Mouse (Mus musculus): ENCODE data around the gene Ube2c. TPM values are rescaled to one million over a fixed set of nuclear protein-coding genes. Genes with fewer than 3 reads are reported as not detected.

The Ube2c gene
- polyA plus RNA-seq, 1 experiment from 2014 or later = 687 TPM

DNA sequence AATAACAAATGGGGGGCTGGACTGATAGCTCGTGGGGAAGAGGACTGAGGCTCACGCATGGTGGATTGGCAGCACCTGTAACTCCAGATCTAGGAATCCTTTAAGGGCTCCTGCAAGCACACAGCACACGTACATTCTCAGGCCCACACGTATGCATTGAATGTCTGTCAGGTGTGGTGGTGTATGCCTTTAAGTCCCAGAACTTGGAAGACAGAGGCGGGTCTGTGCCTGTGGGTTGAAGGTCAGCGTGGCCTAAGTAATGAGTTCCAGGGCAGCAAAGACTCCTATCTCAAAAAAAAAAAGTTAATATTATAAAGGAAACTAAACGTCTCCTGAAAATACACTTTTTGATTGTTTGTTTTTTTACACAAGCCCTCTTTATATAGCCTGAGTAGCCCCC lies 36.9 kb downstream of the Ube2c start:
- H3K4me2 ChIP-seq = peak overlapping the region; percentile 92

DNA sequence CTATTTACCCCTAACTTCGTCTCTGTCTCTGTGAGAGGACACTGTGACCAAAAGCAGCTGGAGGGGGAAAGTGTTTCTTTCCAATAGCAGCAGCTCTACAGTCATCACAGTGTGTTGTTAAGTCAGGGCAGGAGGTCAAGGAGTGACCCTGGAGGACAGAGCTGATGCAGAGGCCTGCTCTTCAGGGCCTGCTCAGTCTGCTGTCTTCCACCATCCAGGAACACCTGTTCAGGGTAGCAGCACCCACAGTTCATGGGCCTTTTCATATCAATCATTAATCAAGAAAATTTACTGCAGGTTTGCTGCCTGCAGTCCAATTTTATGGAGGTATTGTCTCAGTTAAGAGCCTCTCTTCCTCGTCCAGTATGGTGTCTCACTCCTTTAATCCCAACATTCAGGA lies 43.9 kb downstream of the Ube2c start:
- peaks cover 38% of the 10 kb centered on the region for H3K36me3 ChIP-seq
- no peak overlapping the region for H3K4me2 ChIP-seq
- 0 out of 2 replicates have a peak overlapping the region, but pooled peaks have one; percentile 18 for H3K9ac ChIP-seq
- WGBS (ENCODE audit: insufficient replicate concordance) = 68% methylated on average over 2 of the region's 2 CpGs
- no peaks in the 10 kb centered on the region for H3K27me3 ChIP-seq (replicated peaks)
- ATAC-seq = no peak
- H3K27ac ChIP-seq = no peak overlapping the region
- no peak overlapping the region for H3K4me3 ChIP-seq
- peaks cover 35% of the 10 kb centered on the region for H3K4me1 ChIP-seq
- H3K9me3 ChIP-seq (replicated peaks) = no peaks in the 10 kb centered on the region

More for the DNA sequence above, 36.9 kb downstream of the Ube2c start:
- H3K36me3 ChIP-seq = peaks cover 36% of the 10 kb centered on the region
- peaks cover 42% of the 10 kb centered on the region for H3K4me1 ChIP-seq
- no peak overlapping the region; the same call in 1 of the 2 replicates for H3K4me3 ChIP-seq
- no peaks in the 10 kb centered on the region for H3K9me3 ChIP-seq (replicated peaks)
- WGBS (ENCODE audit: insufficient replicate concordance) = 66% methylated on average over 7 of the region's 7 CpGs
- no peaks in the 10 kb centered on the region for H3K27me3 ChIP-seq (replicated peaks)
- no peak for ATAC-seq
- H3K9ac ChIP-seq = peak overlapping the region; percentile 85; the same call in 1 of the 2 replicates
- H3K27ac ChIP-seq = 0 out of 2 replicates have a peak overlapping the region, but pooled peaks have one; percentile 39

DNA sequence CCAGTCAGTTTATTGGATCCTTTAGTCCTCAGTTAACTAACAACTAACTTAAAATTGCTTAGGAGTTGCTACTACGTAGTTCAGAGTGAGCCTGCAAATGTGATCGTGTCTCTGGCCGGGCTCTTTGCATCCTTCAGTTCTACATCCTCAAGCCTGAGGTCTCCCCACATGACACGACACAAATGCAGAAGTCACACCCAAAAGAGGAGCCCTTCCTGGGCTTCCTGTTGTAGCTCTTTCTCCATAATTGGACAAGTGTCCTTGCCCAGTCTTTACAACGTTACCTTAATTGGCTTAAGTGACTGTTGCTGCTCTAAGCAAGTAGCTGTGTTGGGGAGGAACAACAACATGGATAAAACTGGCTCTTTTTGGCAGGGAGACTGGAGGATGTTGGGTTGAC lies 45.6 kb downstream of the Ube2c start:
- Histone ChIP-seq H3K27me3 (replicated peaks) (no peaks in the 10 kb centered on the region), H3K9me3 (replicated peaks) (no peaks in the 10 kb centered on the region), H3K4me2 (peak overlapping the region; percentile 32), H3K27ac (peak overlapping the region; percentile 62), H3K9ac (no peak overlapping the region), H3K36me3 (peaks cover 28% of the 10 kb centered on the region), H3K4me3 (no peak overlapping the region), H3K4me1 (peaks cover 35% of the 10 kb centered on the region)
- WGBS (ENCODE audit: insufficient replicate concordance) = 59% methylated on average over 5 of the region's 5 CpGs
- peak; percentile 45; the same call in 1 of the 2 replicates for ATAC-seq

DNA sequence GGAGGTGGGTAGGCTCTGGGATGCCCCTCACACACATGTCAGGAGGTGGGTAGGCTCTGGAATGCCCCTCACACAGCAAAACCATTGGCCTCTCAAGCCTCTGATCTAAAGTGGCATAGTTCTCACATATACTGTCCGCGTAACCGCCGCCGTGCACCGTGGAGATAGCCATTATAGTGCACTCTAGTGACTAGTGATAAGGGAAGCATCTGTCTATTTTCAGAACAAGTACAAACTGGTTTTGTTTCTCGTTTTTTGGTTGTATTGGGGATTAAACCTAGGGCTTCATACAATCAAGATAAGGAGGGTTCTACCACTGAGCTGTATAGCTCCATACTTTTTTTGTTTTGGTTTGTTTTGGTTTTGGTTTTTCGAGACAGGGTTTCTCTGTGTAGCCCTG lies 46.1 kb downstream of the Ube2c start:
- peaks cover 30% of the 10 kb centered on the region for H3K36me3 ChIP-seq
- 0 out of 2 replicates have a peak overlapping the region, but pooled peaks have one; percentile 17 for H3K9ac ChIP-seq
- H3K9me3 ChIP-seq (replicated peaks) = no peaks in the 10 kb centered on the region
- H3K27me3 ChIP-seq (replicated peaks) = no peaks in the 10 kb centered on the region
- WGBS (ENCODE audit: insufficient replicate concordance) = 52% methylated on average over 8 of the region's 8 CpGs
- H3K27ac ChIP-seq = peak overlapping the region; percentile 62
- H3K4me2 ChIP-seq = peak overlapping the region; percentile 32
- ATAC-seq = peak; percentile 80
- H3K4me1 ChIP-seq = peaks cover 35% of the 10 kb centered on the region
- no peak overlapping the region for H3K4me3 ChIP-seq

DNA sequence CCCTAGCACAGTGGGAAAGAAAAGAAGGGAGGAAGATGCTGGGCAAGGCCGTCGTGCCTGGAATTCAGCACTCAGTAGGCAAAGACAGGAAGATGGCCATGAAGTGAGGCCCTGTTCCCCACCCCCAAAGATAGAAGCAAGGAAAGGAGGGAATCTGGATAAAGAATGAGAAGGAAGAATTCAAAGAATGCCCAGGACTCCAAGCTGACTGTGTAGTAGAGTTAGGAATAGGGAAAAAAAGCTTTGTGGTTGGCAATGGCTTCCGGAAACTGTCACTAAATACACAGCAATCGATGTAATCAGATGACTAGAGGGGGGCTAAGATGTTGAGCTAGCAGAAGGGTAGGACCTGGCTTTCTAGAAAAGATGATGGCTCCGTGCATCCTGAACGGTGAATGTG lies 47.5 kb downstream of the Ube2c start:
- Histone ChIP-seq H3K4me1 (peaks cover 39% of the 10 kb centered on the region), H3K4me2 (no peak overlapping the region), H3K4me3 (no peak overlapping the region), H3K36me3 (peaks cover 36% of the 10 kb centered on the region), H3K9me3 (replicated peaks) (no peaks in the 10 kb centered on the region), H3K27ac (0 out of 2 replicates have a peak overlapping the region, but pooled peaks have one; percentile 9), H3K27me3 (replicated peaks) (no peaks in the 10 kb centered on the region), H3K9ac (no peak overlapping the region)
- WGBS (ENCODE audit: insufficient replicate concordance) = 74% methylated on average over 6 of the region's 6 CpGs
- no peak for ATAC-seq

DNA sequence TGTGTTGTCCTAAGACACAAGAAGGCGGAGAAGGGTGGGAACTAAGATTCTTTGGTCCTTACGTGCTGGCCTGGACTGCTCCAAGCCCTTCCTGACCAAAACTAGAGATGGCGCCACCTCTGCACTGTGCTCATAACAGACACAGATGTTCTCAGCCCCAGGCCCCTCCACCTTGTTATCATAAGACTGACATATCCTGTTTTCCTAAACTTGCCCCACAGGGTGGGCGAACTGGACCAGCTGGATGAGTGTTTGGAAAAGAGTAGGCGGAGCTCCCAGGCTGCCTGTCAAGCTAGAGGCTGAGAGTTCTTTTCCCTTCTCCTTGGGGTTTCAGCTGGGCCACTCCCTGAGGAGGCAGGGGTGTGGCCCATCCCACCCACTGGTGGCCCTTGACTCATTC lies 48.0 kb downstream of the Ube2c start:
- H3K9me3 ChIP-seq (replicated peaks) = no peaks in the 10 kb centered on the region
- H3K36me3 ChIP-seq = peaks cover 31% of the 10 kb centered on the region
- no peak overlapping the region for H3K4me2 ChIP-seq
- peaks cover 44% of the 10 kb centered on the region for H3K4me1 ChIP-seq
- no peak overlapping the region for H3K4me3 ChIP-seq
- 0 out of 2 replicates have a peak overlapping the region, but pooled peaks have one; percentile 9 for H3K27ac ChIP-seq
- H3K9ac ChIP-seq = no peak overlapping the region
- no peaks in the 10 kb centered on the region for H3K27me3 ChIP-seq (replicated peaks)
- WGBS (ENCODE audit: insufficient replicate concordance) = 62% methylated on average over 5 of the region's 5 CpGs
- ATAC-seq = no peak

DNA sequence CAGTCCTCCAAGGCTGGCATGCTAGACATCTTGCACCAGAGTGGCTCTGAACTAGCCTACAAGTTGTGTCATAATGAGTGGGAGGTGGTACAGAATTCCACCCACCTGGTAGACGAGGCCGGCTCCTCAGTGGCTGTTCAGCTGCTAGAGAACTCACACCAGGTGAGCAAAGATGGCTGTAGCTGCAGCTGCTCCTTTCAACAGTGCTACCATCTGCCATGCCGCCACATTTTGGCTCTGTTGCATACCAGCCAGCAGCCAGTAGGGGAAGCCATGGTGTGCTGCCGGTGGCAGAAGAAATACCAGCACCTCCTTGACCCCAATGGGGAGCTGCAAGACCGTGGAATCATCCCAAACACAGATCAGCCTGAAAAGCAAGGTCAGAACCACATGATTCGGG lies 51.4 kb downstream of the Ube2c start:
- ATAC-seq = no peak
- Histone ChIP-seq H3K9ac (no peak overlapping the region), H3K4me1 (peaks cover 40% of the 10 kb centered on the region), H3K9me3 (replicated peaks) (no peaks in the 10 kb centered on the region), H3K27ac (no peak overlapping the region), H3K4me2 (no peak overlapping the region), H3K27me3 (replicated peaks) (no peaks in the 10 kb centered on the region), H3K4me3 (no peak overlapping the region), H3K36me3 (peaks cover 35% of the 10 kb centered on the region)
- WGBS (ENCODE audit: insufficient replicate concordance) = 85% methylated on average over 6 of the region's 6 CpGs

DNA sequence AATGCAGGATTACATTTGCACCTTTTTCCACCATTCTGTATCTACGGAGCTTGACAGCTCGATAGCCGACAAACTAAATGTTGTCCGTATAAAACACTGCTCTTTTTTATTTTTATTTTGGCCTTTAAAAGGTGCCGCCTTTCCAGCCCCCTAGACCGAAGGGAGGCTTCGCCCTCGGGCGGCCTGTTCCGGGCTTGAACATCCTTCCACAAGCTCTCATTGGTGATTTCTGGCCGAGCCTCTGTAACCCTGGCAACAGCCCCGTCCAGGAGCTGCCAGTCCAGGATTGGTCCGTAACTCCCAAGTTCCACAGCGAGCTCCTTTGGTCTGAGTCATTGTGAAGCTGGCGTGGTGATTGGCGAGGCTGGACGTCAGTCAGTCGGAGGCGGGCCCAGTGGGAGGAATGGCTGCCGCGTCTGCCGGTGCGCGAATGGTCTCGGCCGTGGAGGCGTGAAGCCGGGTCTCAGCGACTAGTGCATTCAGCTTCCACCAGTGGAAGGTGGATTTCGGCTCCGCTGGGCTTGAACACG lies 53.0 kb downstream of the Ube2c start, which contains the start of gene Zswim1:
Gene Zswim1 (plus strand): TSS at position 51 of the 530 bp plus-strand sequence.
- 3% methylated on average over 32 of the region's 32 CpGs for WGBS (ENCODE audit: insufficient replicate concordance)
- Histone ChIP-seq H3K27ac (peak within 1 kb of the TSS; percentile 79), H3K4me2 (peak within 1 kb of the TSS; percentile 84), H3K36me3 (peaks cover 51% of the 10 kb centered on the region), H3K9me3 (replicated peaks) (no peaks in the 10 kb centered on the region), H3K4me3 (peak within 1 kb of the TSS; percentile 76), H3K9ac (peak within 1 kb of the TSS; percentile 83), H3K4me1 (peaks cover 38% of the 10 kb centered on the region), H3K27me3 (replicated peaks) (no peaks in the 10 kb centered on the region)
- peak; percentile 99 for ATAC-seq

DNA sequence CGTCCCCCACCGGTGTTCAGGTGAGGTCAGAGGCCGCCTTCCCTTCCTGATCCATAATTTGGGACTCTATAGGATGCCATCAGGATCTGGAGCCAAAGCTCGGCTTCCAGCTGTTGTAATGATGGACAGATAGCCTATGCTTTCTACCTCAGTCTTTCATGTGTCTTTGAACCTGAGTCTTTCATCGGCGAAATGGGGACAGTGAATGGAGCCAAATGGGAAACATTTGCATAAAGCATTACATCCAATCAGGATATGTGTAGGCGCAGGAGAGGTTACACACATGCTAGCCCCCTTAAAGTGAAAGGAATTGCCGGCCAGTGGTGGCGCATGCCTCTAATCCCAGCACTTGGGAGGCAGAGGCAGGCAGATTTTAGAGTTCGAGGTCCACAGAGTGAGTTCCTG lies 53.5 kb downstream of the Ube2c start:
- Histone ChIP-seq H3K9me3 (replicated peaks) (no peaks in the 10 kb centered on the region), H3K4me1 (peaks cover 36% of the 10 kb centered on the region), H3K4me3 (peak overlapping the region; percentile 76), H3K4me2 (peak overlapping the region; percentile 84), H3K27ac (peak overlapping the region; percentile 79), H3K36me3 (peaks cover 56% of the 10 kb centered on the region), H3K9ac (peak overlapping the region; percentile 83), H3K27me3 (replicated peaks) (no peaks in the 10 kb centered on the region)
- ATAC-seq = peak; percentile 56
- WGBS (ENCODE audit: insufficient replicate concordance) = under 1% methylated on average over 10 of the region's 10 CpGs

DNA sequence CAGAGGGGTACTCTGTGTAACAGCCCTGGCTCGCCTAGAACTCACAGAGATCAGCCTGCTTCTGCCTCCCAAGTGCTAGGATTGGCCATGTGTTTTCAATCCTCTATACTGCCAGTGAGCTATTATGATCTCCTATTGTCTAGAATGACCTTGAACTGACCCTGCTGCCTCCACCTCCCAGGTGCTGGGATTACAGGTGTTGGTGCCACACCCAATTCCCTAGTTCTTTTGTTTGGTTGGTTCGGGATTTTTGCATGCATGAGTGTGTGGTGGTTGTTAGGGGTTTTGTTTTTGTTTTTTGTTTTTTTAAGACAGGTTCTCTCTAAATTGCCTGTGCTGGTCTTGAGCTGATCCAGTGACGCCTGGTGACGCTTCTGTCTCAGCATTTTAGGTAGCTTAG lies 54.3 kb downstream of the Ube2c start:
- 82% methylated on average over 4 of the region's 4 CpGs for WGBS (ENCODE audit: insufficient replicate concordance)
- Histone ChIP-seq H3K27ac (no peak overlapping the region), H3K9ac (peak overlapping the region; percentile 83; the same call in 1 of the 2 replicates), H3K36me3 (peaks cover 57% of the 10 kb centered on the region), H3K4me2 (peak overlapping the region; percentile 84), H3K4me1 (peaks cover 35% of the 10 kb centered on the region), H3K4me3 (peak overlapping the region; percentile 76), H3K27me3 (replicated peaks) (no peaks in the 10 kb centered on the region), H3K9me3 (replicated peaks) (no peaks in the 10 kb centered on the region)
- ATAC-seq = no peak

DNA sequence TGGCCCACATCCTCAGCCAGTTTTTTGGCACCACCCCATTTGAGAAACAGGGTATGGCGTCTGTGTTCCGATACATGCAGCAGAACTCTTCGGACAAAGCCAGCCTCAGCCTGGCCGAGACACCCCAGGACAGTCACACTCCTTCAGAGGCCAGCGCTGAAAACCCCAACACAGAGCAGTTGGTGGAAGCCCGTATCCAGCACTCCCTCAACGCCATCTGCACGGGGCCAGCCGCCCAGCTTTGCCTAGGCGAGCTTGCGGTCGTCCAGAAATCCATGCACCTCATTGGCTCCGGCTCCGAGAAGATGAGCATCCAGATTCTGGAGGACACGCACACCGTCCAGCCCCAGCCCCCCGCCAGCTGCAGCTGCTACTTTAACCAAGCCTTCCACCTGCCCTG lies 55.8 kb downstream of the Ube2c start:
- Histone ChIP-seq H3K27ac (no peak overlapping the region), H3K9me3 (replicated peaks) (no peaks in the 10 kb centered on the region), H3K9ac (no peak overlapping the region), H3K4me3 (no peak overlapping the region), H3K36me3 (peaks cover 49% of the 10 kb centered on the region), H3K4me2 (no peak overlapping the region), H3K4me1 (peaks cover 35% of the 10 kb centered on the region), H3K27me3 (replicated peaks) (no peaks in the 10 kb centered on the region)
- no peak for ATAC-seq
- WGBS (ENCODE audit: insufficient replicate concordance) = 94% methylated on average over 17 of the region's 17 CpGs

DNA sequence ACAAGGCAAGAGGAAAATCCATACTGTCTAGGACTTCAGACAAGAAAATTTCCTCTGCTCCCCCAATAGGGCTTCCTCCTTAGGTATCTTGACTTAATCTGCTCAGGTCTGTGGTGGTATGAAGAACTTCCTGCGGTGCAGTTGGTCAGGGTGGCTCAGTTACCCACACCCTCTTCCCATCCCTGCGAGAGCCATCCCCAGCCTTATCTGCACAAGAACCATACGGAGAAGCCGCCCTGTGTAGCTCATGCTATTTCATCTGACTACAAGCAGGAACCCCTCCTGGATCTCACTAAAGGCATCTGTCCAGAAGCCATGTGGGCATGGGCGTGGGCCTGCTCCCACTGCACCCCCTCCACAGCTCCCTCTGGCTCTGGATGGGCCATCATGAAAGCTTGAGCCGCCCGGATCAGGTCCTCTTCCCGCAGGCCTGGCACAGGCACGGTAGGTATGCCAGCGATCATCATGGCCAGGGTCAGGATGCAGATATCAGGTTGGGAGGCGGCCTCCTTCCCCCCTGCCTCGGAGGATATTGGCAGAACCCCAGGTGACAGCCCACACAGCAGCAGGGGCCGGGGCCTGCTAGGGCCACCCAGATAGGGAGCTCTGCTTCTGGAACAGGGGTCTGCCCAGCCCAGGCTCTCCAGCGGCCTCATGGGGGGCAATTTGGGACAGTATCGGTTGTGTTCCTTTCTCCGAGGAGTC lies 57.6 kb downstream of the Ube2c start:
- H3K4me2 ChIP-seq = 0 out of 2 replicates have a peak overlapping the region, but pooled peaks have one; percentile 7
- ATAC-seq = no peak
- no peak overlapping the region for H3K9ac ChIP-seq
- no peaks in the 10 kb centered on the region for H3K9me3 ChIP-seq (replicated peaks)
- no peak overlapping the region for H3K4me3 ChIP-seq
- H3K27me3 ChIP-seq (replicated peaks) = no peaks in the 10 kb centered on the region
- peaks cover 31% of the 10 kb centered on the region for H3K4me1 ChIP-seq
- WGBS (ENCODE audit: insufficient replicate concordance) = 68% methylated on average over 16 of the region's 16 CpGs
- peak overlapping the region; percentile 15; the same call in 1 of the 2 replicates for H3K27ac ChIP-seq
- H3K36me3 ChIP-seq = peaks cover 36% of the 10 kb centered on the region

All from liver, embryonic 12.5 days (tissue).